20 mouse cellular contexts compared by ENCODE assay signal in the genomic region with DNA sequence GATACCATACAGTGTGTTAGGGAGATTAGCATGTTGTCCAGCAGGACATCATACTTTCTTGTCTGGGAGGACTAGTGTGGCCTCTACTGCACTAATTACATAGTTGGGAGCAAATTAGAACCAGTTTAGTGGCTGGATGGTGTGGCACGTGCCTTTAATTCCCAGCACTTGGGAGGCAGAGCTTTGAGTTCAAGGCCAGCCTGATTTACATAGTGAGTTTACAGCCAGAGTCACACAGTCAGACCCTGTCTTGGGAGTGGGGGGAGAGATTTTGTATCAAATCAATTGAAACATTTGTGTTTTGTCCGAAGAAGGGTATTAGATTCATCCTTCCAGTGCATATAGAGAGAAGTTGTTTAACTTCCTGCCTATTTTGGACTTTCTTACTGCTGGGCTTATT. TPM values are rescaled to one million over a fixed set of nuclear protein-coding genes. Genes with fewer than 3 reads are reported as not detected.
DNase-seq lines count a peak whose midpoint lies in the region; TF ChIP-seq lines count a peak whose summit lies in the region.
"Had no signal": no experiment of that assay in that cellular context is flagged by ENCODE, and none has a peak within 500 bp of the region (broad histone marks: within the 10 kb centered on the region; RNA-seq: fewer than 3 reads in every experiment).

No protein-coding gene starts in this region.

- H3K4me1 ChIP-seq in E14TG2a.4 (replicated peaks; ENCODE audit: low read depth, low read length) = peaks cover 96% of the 10 kb centered on the region
- no peaks in the 10 kb centered on the region for H3K4me1 ChIP-seq in ES-Bruce4 (ENCODE audit: control insufficient read depth, insufficient read depth, low read length)

- H3K27me3 ChIP-seq in E14TG2a.4 (ENCODE audit: insufficient read depth, low read length) (no peaks in the 10 kb centered on the region), ES-Bruce4 (ENCODE audit: control insufficient read depth, insufficient read depth, low read length, poor library complexity, severe bottlenecking) (no peaks in the 10 kb centered on the region)
- H3K27me3 ChIP-seq: embryonic facial prominence, embryonic 12.5 days; forebrain, embryonic 13.5 days; forebrain, embryonic 15.5 days; Patski had no signal

- TF ChIP-seq EP300 in ES-Bruce4 (IDR thresholded peaks at IDR 0.05; ENCODE audit: insufficient read depth, low read depth, low read length) = no peak

- H3K4me3 ChIP-seq in E14TG2a.4 (replicated peaks; ENCODE audit: low read length) (peak overlapping the region; percentile 27), ES-Bruce4 (ENCODE audit: low read depth, low read length) (no peak overlapping the region)
- H3K4me3 ChIP-seq: embryonic facial prominence, embryonic 10.5 days; embryonic facial prominence, embryonic 12.5 days; forebrain, embryonic 13.5 days; forebrain, embryonic 15.5 days had no signal

- peak; percentile 63 for DNase-seq in R1 (ENCODE audit: low read depth, low spot score)
- DNase-seq in layer of hippocampus, adult 11-12 months (ENCODE audit: low spot score) = no peak
- DNase-seq in kidney, postnatal 25 days = no peak
- DNase-seq: adrenal gland, adult 2 months; adrenal gland, postnatal 10 days; adrenal gland, postnatal 25 days; cerebellum, adult 11 months; cerebellum, adult 2 months; cerebellum, adult 9-10 months; cerebellum, postnatal 10 days; cerebellum, postnatal 25 days; forebrain, postnatal 0 days had no signal

- H3K9me3 ChIP-seq in E14TG2a.4 (ENCODE audit: low read length) (no peaks in the 10 kb centered on the region), ES-Bruce4 (replicated peaks; ENCODE audit: control insufficient read depth, insufficient read depth, low read length, poor library complexity, severe bottlenecking) (no peaks in the 10 kb centered on the region)
- H3K9me3 ChIP-seq: forebrain, embryonic 15.5 days; G1E had no signal

- no peak overlapping the region for H3K9ac ChIP-seq in ES-Bruce4 (ENCODE audit: low read depth, poor library complexity, severe bottlenecking)
- H3K9ac ChIP-seq: embryonic facial prominence, embryonic 12.5 days; forebrain, embryonic 13.5 days; forebrain, embryonic 15.5 days; forebrain, postnatal 0 days had no signal

- TF ChIP-seq CTCF in E14TG2a.4 (conservative IDR thresholded peaks at IDR 0.05; ENCODE audit: low read length) = no peak
- no peak for TF ChIP-seq CTCF in ES-Bruce4 (IDR thresholded peaks at IDR 0.05; ENCODE audit: low read depth, low read length)

- peaks cover 78% of the 10 kb centered on the region for H3K36me3 ChIP-seq in E14TG2a.4 (ENCODE audit: insufficient read depth, low read length)
- H3K36me3 ChIP-seq in ES-Bruce4 (ENCODE audit: control insufficient read depth, insufficient read depth, low read length, poor library complexity, severe bottlenecking) = peaks cover 14% of the 10 kb centered on the region

- peak overlapping the region; percentile 55 for H3K27ac ChIP-seq in ES-Bruce4 (ENCODE audit: insufficient read depth, low read length)
- H3K27ac ChIP-seq: embryonic facial prominence, embryonic 10.5 days; embryonic facial prominence, embryonic 12.5 days; forebrain, embryonic 13.5 days; forebrain, embryonic 15.5 days had no signal

- TF ChIP-seq POLR2A in ES-Bruce4 (IDR thresholded peaks at IDR 0.05; ENCODE audit: insufficient read depth, low read length) = no peak

RNA-seq across cellular contexts. Expression of gene Elovl6, which starts 8.7 kb away (rescaled TPM):
- 124 TPM in 2 replicates for polyA plus RNA-seq in ES-Bruce4 (2011; ENCODE audit: insufficient read depth, insufficient read length, low read depth, missing spikeins)
